Mouse (Mus musculus) ES-CJ7 (cell line): ENCODE results near the gene Myzap.

Experiments used
- DNase-seq: peaks from one replicate; pipeline ENCODE4 v3.0.0; 2011; ENCODE audit warnings: low read depth, low spot score

Gene Myzap

GRCm38 (mm10) chr9:71604914-71605635 lies 12.9 kb upstream of the Myzap start:
- no peak for DNase-seq

- no peak for DNase-seq
Observed at GRCm38 (mm10) chr9:71599861-71600260, 7.7 kb upstream of the Myzap start.

GRCm38 (mm10) chr9:71596888-71597287 lies 4.7 kb upstream of the Myzap start:
- DNase-seq = no peak

- no peak for DNase-seq
Observed at GRCm38 (mm10) chr9:71592577-71593285, 571 bp upstream of the Myzap start.

GRCm38 (mm10) chr9:71591106-71591505 lies 1.1 kb downstream of the Myzap start:
- no peak for DNase-seq

GRCm38 (mm10) chr9:71589771-71590170 lies 2.4 kb downstream of the Myzap start:
- DNase-seq = no peak

- no peak for DNase-seq
Observed at GRCm38 (mm10) chr9:71588930-71589592, 3.1 kb downstream of the Myzap start.

DNA sequence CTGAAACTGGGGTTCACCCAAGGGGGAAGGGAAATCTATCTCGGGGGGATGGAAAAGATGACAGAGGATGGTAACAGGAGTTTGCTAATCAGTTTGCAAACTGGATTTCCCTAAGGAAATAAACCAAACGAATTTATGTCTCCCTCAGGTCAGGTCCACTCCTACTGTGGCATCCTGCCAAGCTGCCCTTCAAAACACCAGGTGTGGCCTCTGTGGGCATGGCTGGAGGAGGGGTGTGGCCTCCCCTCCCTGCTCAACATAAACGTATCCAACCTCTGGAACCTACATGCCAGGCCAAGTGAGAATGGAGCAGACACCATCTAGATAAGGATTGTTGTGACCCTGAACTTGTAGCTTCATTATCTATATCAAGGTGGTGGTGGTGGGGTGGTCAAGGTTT lies 5.8 kb downstream of the Myzap start:
- DNase-seq = no peak

GRCm38 (mm10) chr9:71582771-71583170 lies 9.4 kb downstream of the Myzap start:
- DNase-seq = no peak

DNA sequence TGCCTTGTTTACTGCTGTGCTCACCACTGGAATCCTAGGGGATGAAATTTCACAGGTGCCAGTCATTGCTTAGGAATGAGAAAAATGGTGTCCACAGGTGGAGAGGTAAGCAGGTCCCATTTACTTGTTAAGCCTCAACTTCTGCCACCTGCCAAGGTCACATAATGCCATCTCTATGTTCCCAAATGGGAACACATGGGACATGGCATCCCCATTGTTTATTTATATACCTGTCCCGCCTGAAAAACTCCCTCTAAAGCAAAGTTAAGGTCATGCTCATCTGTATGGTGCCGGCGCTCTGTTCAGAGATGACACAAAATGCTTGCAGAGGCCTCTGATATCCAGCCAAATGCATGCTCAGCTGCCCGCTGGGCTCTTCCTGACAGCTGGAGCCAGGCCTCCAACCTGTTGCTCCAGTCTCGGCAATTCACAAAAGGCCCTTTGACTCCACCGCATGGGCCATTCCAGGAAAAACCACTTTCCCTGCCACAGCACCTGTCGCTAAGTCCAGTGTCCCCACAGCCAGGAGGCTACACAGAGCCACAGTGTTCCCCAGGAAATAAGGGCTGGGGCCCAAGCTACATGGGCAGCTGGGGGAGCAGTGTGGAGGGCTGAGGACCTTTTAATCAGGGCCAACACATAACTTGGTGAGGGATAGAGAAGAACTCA lies 13.1 kb downstream of the Myzap start:
- DNase-seq = no peak

- DNase-seq = no peak
Observed at GRCm38 (mm10) chr9:71574440-71574839, 17.7 kb downstream of the Myzap start.

GRCm38 (mm10) chr9:71573771-71574340 lies 18.3 kb downstream of the Myzap start:
- DNase-seq = no peak

DNA sequence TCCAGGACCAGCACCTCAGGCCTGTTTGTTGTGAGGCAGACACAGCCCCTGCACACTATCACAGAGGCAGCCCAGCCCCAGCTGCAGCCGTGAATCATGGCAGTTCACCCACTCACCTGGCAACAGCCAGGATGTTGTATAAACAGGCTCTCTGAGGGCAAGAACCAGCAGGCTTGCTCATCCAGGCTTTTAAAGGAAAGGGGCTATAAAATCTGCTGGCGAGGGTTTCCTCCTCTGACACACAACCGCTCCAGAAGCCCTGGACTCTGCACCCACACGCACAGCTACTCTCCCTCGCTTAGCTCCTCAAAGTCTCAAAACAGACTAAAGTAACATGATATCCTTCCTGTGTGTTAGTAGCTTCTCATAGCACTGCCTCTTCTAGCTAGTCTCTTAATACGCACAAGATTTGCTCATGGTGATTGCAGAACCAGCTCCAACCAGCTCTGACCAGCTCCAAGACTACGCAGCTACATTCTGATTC lies 21.0 kb downstream of the Myzap start:
- DNase-seq = no peak

DNA sequence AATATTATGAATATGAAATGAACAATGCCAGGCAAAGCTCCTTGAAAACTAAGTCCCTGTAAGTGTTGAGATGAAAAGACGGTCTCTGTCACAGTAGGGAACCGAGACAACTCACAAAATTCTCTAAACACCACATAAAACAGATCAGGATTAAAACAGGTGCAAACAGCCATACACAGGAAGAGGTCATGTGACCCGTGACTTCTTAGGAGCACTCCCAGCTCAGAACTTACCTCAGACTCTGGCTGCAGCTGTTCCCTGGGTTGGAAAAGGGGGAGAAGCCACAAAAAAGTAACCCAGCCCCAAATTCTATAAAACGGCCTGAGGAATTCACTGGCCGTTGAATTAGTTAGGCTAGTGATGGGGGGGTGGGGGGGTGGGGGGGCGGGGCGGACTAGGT lies 22.0 kb downstream of the Myzap start:
- no peak for DNase-seq

GRCm38 (mm10) chr9:71568323-71568942 lies 23.7 kb downstream of the Myzap start:
- DNase-seq = no peak

DNA sequence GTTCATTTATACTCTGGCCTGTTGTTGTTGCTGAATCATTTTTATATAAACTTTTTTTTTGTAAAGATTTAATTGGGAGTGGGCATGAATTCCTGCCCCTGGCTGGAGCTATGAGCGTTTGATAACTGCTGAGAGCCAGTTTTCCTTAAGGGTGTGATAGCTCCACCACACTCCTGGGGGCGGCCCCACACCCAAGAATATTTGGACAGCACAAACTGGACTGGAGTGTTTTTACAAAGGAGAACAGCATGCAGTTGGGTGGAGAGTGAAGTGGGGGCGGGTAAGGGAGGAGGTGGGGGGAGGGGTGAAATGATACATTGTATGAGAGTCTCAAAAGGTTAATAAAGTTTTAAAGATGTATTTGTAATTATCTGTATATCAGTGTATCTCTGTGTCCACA lies 24.8 kb downstream of the Myzap start:
- DNase-seq = no peak

GRCm38 (mm10) chr9:71566763-71567162 lies 25.4 kb downstream of the Myzap start:
- peak; percentile 25 for DNase-seq

DNA sequence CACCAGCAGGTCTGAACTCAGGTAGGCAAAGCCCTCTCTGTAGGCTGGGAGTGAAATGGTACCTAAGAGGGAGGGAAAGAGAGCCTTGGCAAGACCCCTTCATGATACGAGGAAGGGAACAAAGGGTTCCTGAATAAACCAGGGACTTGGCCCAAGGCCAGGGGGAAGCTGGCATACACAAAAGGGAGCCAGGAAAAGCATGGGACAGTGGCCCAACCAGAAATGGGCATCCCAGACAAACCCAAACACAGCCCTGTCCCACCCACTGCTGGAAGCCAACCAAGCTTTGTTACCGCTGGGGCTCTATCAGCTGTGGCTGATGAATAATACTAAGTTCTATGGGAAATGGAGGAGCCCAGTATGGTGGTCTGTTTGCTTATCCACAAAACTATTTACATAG lies 34.4 kb downstream of the Myzap start:
- no peak for DNase-seq

DNA sequence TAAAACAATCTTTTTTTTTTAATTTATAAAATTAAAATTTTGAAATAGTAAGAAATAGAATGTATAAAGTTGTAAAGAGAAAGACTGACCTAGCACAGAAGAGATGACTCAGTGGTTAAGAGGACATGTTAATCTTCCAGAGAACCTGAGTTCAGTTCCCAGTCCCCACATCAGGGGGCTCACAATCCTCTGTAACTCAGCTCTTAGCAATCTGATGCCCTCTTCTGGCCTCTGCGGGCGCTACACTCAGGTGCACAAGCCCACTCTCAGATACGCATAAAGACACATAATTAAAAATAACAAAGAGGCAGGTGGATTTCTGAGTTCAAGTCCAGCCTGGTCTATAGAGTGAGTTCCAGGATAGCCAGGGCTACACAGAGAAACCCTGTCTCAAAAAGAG lies 38.2 kb downstream of the Myzap start:
- DNase-seq = peak; percentile 39

DNA sequence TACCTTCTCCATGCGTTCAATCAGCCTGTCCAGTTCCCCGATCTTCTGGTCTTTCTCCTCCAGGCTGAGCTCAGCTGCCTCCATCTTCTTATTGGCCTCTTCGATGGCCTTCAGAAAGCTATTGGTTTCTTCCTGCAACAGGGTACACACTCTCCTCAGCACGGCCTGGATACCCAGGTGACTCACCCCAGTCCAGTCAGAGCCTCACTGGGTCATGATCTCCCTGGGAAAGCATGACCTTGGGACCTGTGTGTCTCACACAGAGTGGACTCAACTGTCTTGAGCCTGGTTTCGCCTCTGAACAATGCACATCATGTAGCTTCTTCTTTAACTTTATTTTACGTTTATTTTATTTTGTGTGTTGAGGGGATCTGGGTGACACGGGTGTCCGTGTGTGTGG lies 42.0 kb downstream of the Myzap start:
- no peak for DNase-seq

DNA sequence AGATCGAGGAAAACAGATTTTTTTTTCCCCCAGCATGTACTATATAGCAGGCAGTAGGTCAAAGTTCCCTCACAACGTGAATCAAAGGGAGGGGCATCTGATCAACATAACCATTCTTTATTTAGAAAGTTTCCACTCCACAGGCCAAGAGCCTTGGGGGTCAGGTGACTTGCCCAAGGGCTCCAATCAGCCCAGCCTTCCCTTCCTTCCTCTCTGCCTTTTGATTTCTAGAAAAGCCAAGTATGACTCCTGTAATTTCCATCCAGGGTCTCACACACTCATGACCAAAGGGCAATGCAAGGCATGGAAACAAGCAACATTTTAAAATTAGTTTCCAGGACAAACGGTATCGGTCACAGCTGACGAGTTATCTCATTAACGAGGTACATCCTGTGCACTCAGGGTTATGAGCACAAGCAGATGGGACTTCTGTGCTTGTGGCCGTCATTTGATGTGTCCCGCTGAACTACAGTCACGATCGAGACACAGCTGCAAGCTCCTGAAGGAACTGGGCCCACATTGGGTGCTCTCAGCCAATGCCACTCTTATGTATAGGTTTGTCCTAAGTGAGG lies 44.4 kb downstream of the Myzap start:
- no peak for DNase-seq
